Mouse (Mus musculus): Measurements from ENCODE around the gene Coq7. TPM values are rescaled to one million over a fixed set of nuclear protein-coding genes. Genes with fewer than 3 reads are reported as not detected.

The Coq7 gene
- total and polyA plus RNA-seq, 3 experiments = 59.5 to 66.2 TPM; not detected in 1

DNA sequence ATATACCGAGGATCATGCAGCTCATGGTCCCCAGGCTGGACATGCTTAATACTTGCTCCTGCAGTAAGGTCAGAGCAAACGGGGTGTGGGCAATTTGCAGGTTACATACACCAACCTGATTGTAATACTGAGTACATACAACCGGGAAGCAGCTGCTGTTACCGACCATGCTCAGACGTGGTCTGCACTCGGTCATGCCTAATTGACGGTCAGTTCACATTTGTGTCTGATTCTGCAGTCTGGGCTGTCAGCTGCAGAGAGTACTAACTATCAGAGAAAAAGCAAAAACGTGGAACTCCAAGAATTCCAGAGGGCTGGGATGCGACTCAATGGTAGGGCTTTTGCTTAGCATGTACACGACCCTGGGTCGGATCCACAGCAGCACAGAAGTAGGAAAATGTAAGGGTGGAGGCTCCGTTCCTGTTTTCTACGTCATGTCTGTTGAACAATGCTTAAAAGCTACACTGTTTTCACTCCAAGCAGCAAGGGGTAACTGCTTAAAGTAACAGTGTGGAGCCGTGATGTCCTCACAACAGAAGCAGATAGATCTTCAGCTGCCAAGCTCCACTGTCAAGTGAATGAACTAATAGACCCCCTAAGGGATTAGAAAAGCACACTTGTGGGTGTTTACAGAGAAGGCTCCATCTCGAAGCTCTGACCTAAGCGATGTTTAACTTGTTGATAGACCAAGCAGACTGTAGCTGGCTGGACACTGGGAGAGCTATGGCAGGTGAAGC lies 71.6 kb downstream of the Coq7 start:
- no peak overlapping the region for H3K9ac ChIP-seq (ENCODE audit: control insufficient read depth, low read depth, low read length, poor library complexity, severe bottlenecking)
- no peak for TF ChIP-seq POLR2AphosphoS5 (IDR thresholded peaks at IDR 0.05; ENCODE audit: borderline replicate concordance, low read depth, low read length)
- no peak for TF ChIP-seq MAX (IDR thresholded peaks at IDR 0.05; ENCODE audit: low read length)
- TF ChIP-seq GATA1 (IDR thresholded peaks at IDR 0.05; ENCODE audit: low read depth, low read length) = no peak
- TF ChIP-seq ZC3H11A (IDR thresholded peaks at IDR 0.05; ENCODE audit: low read depth, low read length) = no peak
- no peak for TF ChIP-seq GABPA (IDR thresholded peaks at IDR 0.05; ENCODE audit: low read depth, low read length)
- no peak for TF ChIP-seq ZKSCAN1 (IDR thresholded peaks at IDR 0.05; ENCODE audit: low read depth, low read length)
- no peak for TF ChIP-seq RAD21 (IDR thresholded peaks at IDR 0.05; ENCODE audit: low read depth, low read length)
- no peak for TF ChIP-seq CHD2 (IDR thresholded peaks at IDR 0.05; ENCODE audit: low read length)
- TF ChIP-seq POLR2AphosphoS2 (IDR thresholded peaks at IDR 0.05; ENCODE audit: low read length) = no peak
- no peak for TF ChIP-seq ETS1 (IDR thresholded peaks at IDR 0.05; ENCODE audit: low read depth, low read length)
- DNase-seq (ENCODE audit: low read depth, low spot score) = no peak
- no peaks in the 10 kb centered on the region for H3K4me1 ChIP-seq (ENCODE audit: control insufficient read depth in 1 of 2, insufficient read depth in 2 of 2, low read length in 2 of 2)
- H3K27me3 ChIP-seq (ENCODE audit: control insufficient read depth in 1 of 2, insufficient read depth in 2 of 2, low read length in 2 of 2) = no peaks in the 10 kb centered on the region
- no peaks in the 10 kb centered on the region for H3K36me3 ChIP-seq (ENCODE audit: control insufficient read depth in 1 of 2, insufficient read depth in 2 of 2, low read length in 2 of 2)
- no peaks in the 10 kb centered on the region for H3K79me2 ChIP-seq (ENCODE audit: control insufficient read depth, insufficient read depth, low read length, poor library complexity)
- no peak overlapping the region for H3K27ac ChIP-seq (ENCODE audit: control insufficient read depth, low read depth, low read length)
- H3K9me3 ChIP-seq (replicated peaks; ENCODE audit: insufficient read depth, low read length) = no peaks in the 10 kb centered on the region
- H3K4me3 ChIP-seq (ENCODE audit: control insufficient read depth in 1 of 2, insufficient read depth in 1 of 2, low read depth in 2 of 2, low read length in 2 of 2) = no peak overlapping the region

Other genes with a start within 250 kb of the Coq7 start
- not detected in 2 replicates for gene Syt17, start 85.1 kb downstream of the Coq7 start, total RNA-seq (2012; rRNA removed)
- gene Syt17, start 85.1 kb downstream of the Coq7 start, polyA plus RNA-seq (2012; ENCODE audit: insufficient read depth in 1 of 2, insufficient read length in 2 of 2, low read depth in 1 of 2, low replicate concordance in 2 of 2, missing spikeins in 1 of 2) = not detected
- gene Itpripl2, start 41.4 kb downstream of the Coq7 start, total RNA-seq (2012; rRNA removed) = 3.3 and 4.3 TPM in 2 replicates
- 1 to 10 TPM in 1 of 2 experiments, not detected in 1; 4.8 TPM for gene Itpripl2, start 41.4 kb downstream of the Coq7 start, polyA plus RNA-seq (2012; ENCODE audit: insufficient read depth in 1 of 2, insufficient read length in 2 of 2, low read depth in 1 of 2, low replicate concordance in 2 of 2, missing spikeins in 1 of 2)
- not detected in 2 replicates for gene Tmc7, start 51.4 kb upstream of the Coq7 start, total RNA-seq (2012; rRNA removed)
- not detected for gene Tmc7, start 51.4 kb upstream of the Coq7 start, polyA plus RNA-seq (2012; ENCODE audit: insufficient read depth in 1 of 2, insufficient read length in 2 of 2, low read depth in 1 of 2, low replicate concordance in 2 of 2, missing spikeins in 1 of 2)
- not detected in 2 replicates for gene Tmc5, start 63.9 kb upstream of the Coq7 start, total RNA-seq (2012; rRNA removed)
- gene Tmc5, start 63.9 kb upstream of the Coq7 start, polyA plus RNA-seq (2012; ENCODE audit: insufficient read depth in 1 of 2, insufficient read length in 2 of 2, low read depth in 1 of 2, low replicate concordance in 2 of 2, missing spikeins in 1 of 2) = not detected
- gene Gde1, start 172.4 kb upstream of the Coq7 start, total RNA-seq (2012; rRNA removed) = 38.1 and 38.6 TPM in 2 replicates
- gene Gde1, start 172.4 kb upstream of the Coq7 start, polyA plus RNA-seq (2012; ENCODE audit: insufficient read depth in 1 of 2, insufficient read length in 2 of 2, low read depth in 1 of 2, low replicate concordance in 2 of 2, missing spikeins in 1 of 2) = 10 to 100 TPM in 1 of 2 experiments, not detected in 1; 39.8 TPM
- 8.9 and 10.4 TPM in 2 replicates for gene Ccp110, start 179.2 kb upstream of the Coq7 start, total RNA-seq (2012; rRNA removed)
- 10 to 100 TPM in 1 of 2 experiments, not detected in 1; 12.3 TPM for gene Ccp110, start 179.2 kb upstream of the Coq7 start, polyA plus RNA-seq (2012; ENCODE audit: insufficient read depth in 1 of 2, insufficient read length in 2 of 2, low read depth in 1 of 2, low replicate concordance in 2 of 2, missing spikeins in 1 of 2)
- gene Vps35l, start 206.9 kb upstream of the Coq7 start, total RNA-seq (2012; rRNA removed) = 32.7 and 37.6 TPM in 2 replicates
- 10 to 100 TPM in 1 of 2 experiments, not detected in 1; 87.4 TPM for gene Vps35l, start 206.9 kb upstream of the Coq7 start, polyA plus RNA-seq (2012; ENCODE audit: insufficient read depth in 1 of 2, insufficient read length in 2 of 2, low read depth in 1 of 2, low replicate concordance in 2 of 2, missing spikeins in 1 of 2)